Mouse (Mus musculus) kidney, postnatal 36 days (tissue): ENCODE results near the gene Cd72.
"Not testable (repeated sequence)": the region's sequence is repeated elsewhere in the genome, so short reads cannot be mapped to it uniquely, and the experiment has no call there.

Source experiments
- DNase-seq, 2 experiments: peaks; one replicate each; pipeline ENCODE4 v3.0.0; 2021 to 2022; ENCODE audit warnings: mixed read lengths in 2 of 2

The Cd72 gene

DNA sequence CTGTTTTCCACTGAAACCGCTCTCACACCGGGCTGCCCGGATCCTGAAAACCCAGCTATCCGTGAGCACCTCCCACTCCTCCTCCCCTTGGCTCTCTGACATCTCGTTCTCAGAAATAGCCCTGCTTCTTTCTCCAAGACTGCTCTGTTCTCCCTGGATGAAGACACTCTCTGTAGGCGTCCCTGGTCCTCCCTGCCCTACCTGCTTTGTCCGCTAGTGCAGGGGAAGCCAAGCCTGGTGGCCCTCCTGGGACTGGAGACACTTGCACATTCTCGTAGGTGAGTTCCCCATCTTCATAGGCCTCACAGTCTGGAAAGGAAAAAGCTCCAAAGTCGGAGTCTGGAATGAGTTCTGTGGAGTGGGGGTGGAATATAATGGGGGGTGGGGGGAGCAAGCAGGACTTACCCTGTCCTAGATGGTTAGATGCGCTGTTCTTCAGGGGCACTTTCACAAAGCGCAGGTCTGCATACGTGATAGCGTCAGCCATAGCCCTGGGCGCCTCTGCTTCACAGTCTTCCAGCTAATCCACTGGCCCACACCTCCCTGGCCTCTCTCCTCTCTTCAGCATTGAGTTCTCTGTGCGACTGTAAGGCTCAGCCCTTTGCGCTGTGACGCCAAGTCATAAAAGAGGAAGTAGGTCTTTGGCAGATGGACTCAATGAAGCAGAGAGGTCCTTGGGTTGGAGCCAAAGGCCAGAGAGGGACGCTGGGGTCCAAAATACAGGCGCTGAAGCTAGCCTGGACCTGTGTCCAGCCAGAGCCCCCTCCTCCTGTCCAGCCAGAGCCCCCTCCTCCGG, at the start of gene Cd72:
Cd72 (minus strand) TSS at position 588 of the 796 bp plus-strand sequence.
- DNase-seq, result peak in 1 of 2 experiments; percentile 28

DNA sequence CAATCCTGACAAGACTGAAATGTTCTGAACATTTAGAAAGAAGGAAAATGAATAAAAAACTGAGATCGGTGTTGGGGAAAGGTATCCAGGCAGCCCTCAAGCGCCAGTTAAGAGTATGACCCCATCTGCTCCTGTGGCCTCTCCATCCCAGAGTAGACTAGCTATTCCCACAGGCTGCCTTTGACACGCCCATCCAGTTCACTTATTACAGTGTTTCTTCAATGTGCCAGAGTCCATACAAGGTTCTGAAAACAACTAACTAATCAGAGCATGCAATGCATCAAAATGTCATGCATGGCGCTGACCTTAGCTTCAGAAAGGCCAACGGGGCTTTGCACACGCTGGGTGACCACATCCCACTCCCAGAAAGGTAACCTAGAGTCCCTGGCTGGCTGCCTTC, 49.1 kb upstream of the Cd72 start:
- DNase-seq, result peak; percentile 42 to 53

DNA sequence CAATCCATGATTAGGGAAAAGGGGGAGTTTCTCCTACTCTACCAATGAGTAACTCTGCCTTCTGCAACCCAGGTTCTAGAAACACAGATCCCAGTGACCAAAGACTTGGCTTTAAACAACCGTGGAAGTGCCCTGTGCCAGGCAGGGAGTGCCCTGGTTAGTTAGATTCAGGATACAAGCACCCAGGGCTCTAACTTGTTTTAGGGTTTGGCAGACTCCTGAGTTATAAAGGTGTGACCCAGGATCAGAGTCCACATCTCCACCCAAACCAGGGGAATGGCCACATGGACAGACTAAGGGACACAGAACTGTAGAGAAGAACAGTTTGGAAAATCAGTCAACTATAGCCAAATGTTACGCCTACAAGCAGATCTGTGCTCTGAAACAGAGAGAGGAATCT, 48.6 kb upstream of the Cd72 start:
- DNase-seq, result peak; percentile 67 to 78

DNA sequence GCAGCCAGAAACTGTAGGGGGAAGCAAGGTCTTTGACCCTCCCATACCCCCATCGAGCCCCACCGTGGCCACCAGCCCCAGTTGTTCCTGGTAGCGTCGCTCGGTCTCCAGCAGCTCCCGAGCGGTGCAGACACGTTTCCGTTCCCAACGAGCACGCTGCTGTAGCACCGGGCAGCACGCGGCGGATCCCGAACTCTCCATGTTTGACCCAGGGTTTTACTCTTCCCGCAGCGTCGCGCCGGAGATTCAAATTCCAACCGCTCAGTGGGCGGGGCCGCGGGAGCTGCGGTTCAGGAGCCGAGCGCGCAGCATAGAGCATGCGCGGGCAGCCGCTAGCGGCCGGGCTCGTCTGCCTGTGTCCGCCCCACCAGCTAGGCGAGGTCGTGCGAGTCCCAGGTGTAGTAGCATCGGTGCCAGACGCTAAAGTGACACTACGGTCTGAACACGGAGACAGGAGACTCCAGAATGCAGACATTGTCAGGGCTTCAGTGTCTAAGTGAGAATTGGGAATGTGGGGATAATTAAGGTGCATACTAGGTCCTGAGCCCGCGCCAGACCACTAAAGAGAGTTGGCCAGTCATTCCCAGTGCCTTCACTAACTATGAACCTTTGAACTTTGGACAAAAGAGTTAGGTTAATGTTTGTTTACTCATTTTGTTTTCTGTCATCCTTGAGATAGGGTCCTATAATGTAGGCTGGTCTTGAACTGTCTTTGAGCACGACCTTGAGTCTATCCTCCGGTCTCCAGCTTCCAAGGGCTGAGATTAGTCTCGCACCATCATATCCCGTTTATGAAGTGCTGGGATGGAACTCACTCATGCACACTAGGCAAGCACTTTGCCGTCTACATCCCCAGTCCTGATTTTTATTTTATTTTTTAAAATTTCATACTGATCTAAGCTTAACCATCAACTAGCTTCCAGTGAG, 45.2 kb upstream of the Cd72 start, which contains the start of gene Arhgef39:
Arhgef39 (minus strand) TSS at position 289 of the 927 bp plus-strand sequence.
- DNase-seq, result peak; percentile 88 to 96

DNA sequence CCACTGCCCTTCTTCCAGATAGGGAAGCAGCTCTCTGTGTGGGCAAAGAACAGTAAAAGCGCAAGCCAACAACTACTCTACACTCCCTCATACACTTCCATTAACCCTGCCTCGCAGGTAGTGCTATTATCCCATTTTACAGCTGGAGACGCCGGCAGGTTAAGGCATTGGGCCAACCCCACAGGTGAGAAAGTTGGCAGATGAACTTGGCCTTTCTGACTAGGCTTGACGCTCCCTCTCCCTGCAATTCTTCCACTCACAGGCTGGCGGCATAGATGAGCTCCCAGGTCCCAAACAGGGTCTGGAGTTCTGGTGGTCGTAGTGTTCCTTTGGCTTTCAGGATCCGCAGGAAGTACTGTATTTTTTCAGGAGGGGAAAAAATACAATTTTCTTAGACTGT, 44.6 kb upstream of the Cd72 start:
- DNase-seq, result peak in 1 of 2 experiments; percentile 70

DNA sequence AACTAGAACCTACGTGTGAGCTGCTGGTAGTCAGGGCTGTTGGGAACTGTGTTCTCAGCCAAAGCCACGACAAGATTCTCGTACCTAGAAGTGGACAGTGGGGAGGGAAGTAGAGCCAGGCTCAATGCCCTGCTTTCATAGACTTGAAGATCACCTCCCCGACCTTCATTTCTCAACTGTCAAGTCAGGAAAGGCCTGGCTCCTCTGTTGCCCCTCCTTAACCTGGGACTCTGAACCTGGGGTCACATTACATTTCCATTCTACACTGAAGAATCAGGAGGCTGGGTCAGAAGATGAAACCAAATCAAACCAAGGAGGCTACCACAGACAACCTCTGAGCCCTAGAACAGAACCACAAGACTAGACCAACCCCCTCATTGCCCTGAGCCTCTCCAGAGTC, 43.5 kb upstream of the Cd72 start:
- peak; percentile 42 to 58 for DNase-seq

DNA sequence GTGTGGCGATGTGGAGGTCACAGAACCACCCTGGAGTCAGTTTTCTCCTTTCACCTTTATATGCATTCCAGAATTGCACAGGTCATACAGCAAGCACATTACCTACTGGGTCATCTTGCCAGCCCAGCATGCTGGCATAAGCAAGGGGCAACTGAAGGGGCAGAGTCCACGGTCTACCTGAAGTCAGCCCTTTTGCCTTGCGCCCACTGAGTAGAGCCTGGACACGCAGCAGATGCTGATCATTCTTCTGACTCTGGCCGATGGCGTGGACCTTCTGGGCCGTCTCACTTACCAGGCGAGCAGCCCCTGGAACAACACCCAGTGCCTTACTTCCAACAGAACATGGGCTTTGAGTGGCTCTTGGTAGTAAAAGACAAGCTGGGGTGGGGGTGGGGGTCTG, 43.0 kb upstream of the Cd72 start:
- peak; percentile 70 to 71 for DNase-seq

DNA sequence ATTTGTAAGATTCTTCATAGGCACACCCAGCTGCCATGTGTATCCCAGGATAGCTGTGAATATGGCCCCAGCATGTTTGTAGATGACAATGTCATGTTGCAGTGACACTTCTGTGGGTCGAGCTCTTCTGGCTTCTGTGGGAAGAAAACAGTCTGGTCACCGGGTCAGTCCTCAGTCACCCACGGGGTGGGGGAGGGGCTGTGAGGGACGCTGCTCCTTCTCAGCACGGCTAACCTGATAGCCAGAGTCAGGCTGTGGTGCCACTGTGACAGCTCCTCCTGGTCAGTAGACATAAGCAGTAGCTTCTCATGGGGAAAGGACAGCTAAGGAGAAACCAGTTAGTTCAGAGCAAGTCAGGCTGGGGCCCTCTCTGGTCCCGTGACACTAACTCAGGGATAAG, 42.2 kb upstream of the Cd72 start:
- DNase-seq, result peak in 1 of 2 experiments; percentile 62

DNA sequence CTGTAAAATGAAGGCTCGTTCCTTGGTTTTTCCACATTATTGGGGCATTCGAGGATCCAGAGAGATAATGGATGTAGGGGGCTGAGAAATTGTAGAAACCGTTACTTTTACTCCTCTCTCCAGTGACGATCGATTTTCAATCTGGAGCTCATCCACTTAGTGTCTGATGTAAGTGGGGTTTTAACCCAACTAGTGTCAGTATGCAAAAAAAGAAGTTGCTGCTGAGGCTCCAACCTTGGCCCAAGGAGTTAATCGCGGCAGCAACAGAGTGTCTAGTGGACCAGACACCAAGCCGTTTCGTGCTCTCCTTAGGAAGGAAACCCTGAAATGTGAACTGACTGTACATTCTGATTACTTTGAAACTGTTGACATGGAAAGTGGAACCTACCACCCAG, 39.4 kb upstream of the Cd72 start:
- no peak for DNase-seq

DNA sequence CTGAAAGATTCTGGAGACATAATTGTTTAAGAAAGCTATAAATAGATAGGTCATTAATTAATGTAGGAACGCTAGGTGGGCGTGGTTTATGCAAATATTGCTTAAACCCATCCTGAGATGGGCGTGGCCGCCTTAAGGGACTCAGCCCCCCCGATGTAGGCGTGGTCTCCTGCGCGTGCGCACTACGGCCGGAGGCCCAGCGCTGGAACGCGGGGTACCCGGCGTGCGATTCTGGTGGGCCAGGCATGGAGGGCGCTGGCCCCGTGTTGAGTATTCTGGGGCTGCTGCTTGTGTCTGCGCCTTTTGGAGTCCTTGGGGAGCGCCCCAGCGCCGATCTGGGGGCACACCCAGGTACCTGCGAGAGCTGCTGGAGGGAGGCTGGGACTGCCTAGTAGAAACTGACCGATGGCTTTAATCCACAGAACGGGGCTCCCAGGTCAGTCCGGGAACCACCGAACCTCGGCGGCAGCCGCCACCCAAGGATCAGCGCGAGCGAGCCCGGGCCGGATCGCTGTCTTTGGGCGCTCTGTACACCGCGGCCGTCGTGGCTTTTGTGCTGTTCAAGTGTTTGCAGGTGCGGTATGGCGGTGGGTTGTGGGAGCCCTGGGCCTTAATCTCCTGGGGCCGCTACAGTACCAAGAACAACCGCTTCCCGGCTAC, 38.9 kb upstream of the Cd72 start:
- DNase-seq, result peak; percentile 96 to 98

DNA sequence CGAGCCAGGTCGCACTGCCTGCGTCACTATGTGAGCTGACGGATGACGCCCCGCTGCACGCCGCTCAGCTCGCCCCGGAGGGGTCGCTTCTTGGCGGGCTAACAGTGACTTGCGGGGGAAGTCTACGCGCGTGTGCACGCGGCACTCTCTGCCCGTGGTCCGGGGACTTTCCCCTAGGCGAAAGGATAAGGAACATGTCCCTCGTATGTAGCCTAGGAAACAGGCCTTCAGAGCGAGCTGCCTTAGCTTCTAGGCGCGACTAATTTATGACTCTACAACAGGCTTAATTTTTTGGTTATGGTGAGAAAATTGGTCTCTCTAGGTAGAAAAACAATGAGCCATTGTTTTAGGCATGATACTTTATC, 38.4 kb upstream of the Cd72 start, which contains the start of gene Ccdc107:
Ccdc107 (plus strand) TSS at position 80 of the 365 bp plus-strand sequence.
- peak; percentile 94 to 96 for DNase-seq

DNA sequence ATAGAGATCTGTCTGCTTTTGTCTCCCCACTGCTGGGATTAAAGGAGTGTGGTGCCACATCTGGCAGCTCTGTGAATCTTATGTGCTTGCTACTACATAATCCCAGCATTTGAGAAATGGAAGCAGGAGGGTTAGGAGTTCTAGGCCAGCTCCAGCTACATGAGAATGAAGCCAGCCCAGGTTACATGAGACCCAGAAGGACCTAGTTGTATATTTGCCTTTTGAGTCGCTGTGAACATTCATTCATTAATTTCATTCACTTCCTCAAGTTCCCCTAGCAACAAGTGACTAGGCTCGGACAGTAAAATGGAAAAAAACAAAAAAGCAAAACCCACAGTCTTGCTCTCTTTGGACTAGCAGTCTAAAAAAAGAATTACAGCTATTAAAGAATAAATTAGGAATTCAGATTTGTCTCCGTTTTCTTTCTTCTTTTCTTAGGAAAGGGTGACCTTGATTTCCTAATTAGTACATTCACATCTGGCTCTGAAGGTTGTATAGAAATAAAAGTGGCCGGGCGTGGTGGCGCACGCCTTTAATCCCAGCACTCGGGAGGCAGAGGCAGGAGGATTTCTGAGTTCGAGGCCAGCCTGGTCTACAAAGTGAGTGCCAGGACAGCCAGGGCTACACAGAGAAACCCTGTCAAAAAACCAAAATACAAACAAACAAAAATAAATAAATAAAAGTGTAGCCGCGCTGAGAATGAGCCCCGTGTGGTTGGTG, 37.8 kb upstream of the Cd72 start:
- DNase-seq, result no peak

DNA sequence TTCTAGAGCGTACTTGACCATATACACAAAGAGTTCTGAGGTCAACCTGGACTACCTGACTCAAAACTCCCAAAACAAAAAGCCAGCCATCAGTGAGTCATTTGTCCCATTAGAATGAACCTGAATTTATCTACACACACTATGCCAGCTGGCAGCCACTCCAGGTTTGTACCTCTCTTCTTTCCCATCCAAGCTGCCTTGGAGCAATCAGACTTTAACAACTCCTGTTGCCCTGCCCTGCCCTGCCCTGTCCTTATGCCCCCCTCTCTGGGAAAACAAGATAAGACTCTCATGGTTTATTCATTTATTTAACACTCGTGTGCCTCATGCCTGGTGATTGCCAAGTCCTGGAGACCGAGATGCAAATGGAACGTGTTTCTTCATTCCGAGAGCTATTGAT, 36.4 kb upstream of the Cd72 start:
- DNase-seq, result no peak

DNA sequence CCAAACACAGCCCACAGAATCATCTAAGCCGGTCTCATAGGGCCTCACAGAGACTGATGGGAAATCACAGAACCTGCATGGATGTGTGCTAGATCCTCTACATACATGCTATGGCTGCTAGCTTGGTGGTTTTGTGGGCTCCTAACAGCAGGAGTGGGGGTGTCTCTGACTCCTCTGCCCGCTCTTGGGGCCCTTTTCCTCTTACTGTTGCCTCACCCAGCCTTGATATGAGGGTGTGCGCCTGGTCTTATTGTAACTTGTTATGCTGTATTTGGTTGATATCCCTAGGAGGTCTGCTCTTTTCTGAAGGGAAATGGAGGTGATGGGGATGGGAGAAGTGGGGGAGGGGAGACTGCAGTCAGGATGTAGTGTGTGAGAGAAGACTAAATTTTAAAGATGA, 35.2 kb upstream of the Cd72 start:
- DNase-seq, result no peak

DNA sequence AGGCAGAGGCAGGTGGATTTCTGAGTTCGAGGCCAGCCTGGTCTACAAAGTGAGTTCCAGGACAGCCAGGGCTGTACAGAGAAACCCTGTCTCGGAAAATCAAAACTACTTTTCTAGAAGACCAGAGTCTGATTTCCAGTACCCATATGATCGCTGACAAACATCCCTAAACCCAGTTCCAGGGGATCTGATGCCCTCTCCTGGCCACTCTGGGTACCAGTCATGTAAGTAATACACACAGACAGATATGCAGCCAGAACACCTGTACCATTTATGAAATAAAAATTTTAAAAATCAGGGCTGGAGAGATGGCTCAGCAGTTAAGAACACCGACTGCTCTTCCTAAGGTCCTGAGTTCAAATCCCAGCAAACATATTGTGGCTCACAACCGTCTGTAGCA, 31.2 kb upstream of the Cd72 start:
- not testable (repeated sequence) for DNase-seq

DNA sequence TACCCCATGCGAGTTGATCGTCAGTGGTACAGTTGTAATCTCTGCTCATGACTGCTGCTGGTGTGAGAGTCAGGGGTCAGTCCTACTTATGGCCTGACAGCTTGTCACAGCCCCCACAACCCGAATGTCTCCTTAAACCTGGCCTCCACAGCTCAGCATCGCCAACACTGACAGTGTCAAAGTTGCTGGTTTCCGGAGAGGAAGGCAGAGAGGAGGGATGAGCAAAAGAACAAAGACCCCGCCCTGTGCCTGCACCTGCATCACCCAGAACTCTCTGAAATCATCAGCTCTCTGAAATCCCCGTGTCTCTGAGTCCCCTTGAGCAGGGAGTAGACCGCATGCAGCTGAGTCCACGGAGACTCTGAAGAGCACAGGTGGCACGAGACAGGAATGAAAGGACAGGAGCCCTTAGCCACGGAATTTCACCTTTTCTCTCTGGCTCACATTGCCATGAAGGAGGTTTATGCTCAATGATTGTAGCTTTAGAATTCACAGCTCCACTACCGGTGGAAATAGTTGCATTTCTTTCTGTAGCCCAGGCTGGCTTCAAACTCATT, 29.2 kb upstream of the Cd72 start, which contains the start of gene Sit1:
Sit1 (minus strand) TSS at position 200 of the 557 bp plus-strand sequence.
- DNase-seq, result no peak

DNA sequence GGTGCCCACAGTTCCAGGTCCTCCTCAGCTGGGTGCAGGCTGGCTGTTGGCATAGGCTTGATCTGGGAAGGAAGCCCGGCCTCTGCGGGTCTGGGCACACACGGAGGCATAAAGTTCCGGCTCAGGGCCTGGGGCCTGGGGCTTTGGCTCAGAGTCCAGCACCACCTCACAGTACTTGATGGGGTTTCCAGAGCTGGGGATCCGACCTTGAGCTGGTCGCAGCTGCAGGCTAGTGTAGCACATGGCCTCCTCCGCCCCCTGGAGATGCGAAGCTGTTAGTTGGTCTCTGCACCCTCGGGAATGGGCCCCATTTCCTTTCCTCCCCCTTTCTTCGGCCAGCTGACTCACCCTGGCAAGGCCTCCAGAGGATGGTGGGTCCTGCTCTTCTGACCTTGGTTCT, 28.2 kb upstream of the Cd72 start:
- no peak for DNase-seq

DNA sequence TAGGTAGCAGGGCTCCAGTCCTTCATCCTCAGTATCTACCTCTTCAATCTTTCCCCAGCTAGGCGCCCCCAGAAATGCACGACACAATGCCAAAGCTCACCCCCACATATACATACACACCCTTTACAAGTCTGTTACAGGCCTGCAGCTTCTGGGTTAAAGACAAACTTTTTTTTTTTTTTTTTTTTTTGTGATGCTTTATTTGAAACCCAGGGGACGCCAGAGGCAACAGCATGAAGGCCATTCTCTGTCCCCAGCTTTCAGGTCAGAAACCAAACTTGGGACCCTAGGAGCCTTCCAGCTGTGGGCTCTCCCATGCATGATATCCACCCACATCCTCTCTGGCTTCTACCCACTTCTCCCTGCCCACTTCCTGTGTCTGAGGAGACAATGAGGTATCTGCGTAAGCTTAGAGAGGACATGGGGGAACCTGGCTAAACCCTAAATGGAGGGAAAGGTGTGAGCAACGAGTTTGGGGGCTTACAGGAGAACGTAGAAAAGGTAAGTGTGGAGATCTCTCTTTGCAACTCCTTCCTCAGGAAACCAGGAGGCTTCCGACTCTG, 27.5 kb upstream of the Cd72 start:
- DNase-seq, result no peak

DNA sequence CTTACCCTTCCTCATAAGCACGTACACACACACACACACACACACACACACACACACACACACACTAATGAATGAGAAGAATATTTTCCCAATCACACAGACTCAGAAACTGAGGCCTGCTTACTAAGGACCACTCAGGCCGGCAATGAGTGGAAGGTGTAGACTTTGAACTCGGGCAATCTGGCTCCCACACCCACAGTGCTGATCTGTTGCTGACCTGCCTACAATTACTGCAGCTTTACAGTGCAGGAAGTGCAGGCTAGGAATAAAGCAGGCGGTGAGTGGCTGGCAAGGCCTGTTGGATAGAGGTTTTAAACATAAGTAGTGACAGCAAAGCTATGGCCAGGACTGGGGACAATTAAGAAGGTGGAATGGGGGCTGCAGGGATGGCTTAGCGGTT, 26.6 kb upstream of the Cd72 start:
- DNase-seq, result no peak

DNA sequence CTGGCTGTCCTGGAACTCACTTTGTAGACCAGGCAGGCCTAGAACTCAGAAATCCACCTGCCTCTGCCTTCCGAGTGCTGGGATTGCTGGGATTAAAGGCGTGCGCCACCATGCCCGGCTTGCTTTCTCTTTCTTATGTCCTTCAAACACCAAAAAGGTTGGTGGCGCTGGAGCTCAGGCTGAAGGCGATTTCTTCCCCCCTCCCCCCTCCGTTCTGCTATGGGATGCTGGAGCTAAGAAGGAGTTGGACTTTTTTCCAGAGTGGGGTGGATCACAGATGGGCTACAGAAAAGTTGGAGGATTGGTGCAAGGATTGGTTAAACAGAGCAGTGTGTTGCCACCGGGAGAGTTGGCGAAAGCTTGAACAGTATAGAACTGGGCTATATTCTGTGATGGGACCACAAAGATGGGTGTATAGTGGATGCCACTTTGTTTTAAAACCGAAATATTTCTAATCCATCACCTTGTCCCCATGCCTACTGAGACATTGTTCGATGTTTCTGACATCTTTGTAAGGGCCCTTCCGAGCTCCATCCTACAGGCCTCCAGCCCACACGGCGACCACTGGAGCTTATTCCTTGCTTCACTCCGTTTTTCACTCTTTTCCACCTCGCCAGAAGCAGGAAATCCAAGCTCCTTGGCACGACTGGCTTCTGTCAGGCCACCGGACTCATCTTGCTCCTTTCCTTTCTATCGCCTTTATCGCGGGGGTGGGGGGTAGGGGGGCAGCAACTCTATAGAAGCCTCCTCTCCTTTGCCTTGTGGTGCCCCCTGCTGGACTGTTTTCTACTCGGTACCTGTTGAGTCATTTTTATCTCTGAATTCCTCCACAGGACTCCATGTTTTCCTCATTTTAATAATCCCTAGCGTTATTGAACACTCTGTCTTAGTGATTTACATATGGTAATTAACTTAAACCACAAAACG, 24.7 kb upstream of the Cd72 start:
- peak; percentile 53 to 88 for DNase-seq

DNA sequence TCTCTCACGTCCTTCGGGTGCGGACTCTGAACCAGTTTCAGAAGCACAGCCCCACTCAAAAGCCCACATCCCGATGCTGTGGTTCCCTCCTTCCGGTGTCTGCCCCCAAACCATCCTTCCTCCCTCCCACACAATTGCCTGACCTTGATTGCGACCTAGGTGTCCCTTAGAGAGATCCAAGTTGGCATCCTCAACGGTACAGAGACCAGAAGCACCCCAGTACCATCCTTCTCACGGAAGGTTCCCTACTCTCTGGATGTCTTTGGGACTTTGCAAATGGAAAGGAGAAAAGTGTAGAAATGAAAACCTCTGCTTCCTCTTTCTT, 24.1 kb upstream of the Cd72 start:
- no peak for DNase-seq
